Mouse (Mus musculus) v-Abl transformed pro-B cells (cell line): Measurements from ENCODE around the gene Gm43720.

Experiments
- in situ Hi-C, 2 experiments: fragments of 400-800 bp; cut with MboI; formaldehyde crosslinking; loops; one replicate each; pipeline ENCODE4 v1.15.1; 2025; ENCODE audit not compliant: unreplicated experiment in 2 of 2

Gene Gm43720

DNA sequence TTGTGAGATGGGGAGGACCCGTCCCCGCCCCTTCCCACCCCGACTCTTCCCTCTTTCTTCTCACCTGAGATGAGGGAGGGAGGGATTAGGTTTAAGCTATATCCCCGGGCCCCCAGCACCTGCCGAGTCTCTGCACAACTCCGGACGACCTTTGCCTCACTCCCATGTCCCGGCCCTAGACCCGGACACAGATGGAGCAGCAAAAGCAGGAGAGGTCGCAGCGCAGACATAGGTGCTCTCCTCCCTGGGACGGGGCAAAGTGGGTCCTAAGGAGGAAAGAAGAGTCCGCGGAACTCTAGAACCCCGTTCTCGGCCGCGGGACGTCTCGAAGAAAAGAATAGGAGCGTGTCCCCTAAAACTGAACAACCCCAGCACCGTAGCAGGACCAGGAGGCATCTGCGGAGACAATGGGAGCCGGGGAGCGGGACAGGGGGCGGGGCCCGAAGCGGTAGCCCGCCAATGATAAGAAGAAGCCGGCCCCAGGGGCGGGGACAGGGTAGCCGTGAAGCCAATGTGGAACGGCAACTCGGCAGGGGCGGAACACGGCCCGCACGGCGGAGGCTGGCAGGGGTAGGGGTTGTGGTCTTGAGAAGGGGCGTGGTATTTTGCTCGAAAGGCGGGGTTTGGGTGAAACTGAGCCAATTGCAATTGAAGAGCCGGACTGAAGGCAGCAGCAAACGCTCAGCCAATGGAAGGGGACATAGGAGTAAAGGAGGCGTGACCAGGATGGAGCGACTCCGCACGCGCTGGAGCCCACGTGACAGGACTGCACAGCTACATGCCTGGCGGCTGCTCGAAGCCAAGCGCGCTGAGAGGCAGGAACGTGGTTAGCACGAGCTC, at the start of gene Gm43720, which contains the start of the genes Gpc2 and Stag3:
Gm43720 (minus strand) TSS at position 374 of the 840 bp plus-strand sequence.
Gpc2 (minus strand) TSS at position 421 of the 840 bp plus-strand sequence.
Stag3 (plus strand) TSS at position 656 of the 840 bp plus-strand sequence.
- in situ Hi-C loops, result no loop called here

GRCm38 (mm10) chr5:138312795-138313194, 33.0 kb upstream of the Gm43720 start:
- in situ Hi-C loops, result no loop called here

GRCm38 (mm10) chr5:138299613-138300012, 19.9 kb upstream of the Gm43720 start:
- in situ Hi-C loops, result loop anchor here in 1 of 2 experiments (10.0 kb wide), 1 partner anchor 155 kb away; no protein-coding TSS in a partner anchor

- in situ Hi-C loops, result loop anchor here in 1 of 2 experiments (10.0 kb wide), 1 partner anchor 161 kb away; no protein-coding TSS in a partner anchor
These were observed 14.4 kb upstream of the Gm43720 start for GRCm38 (mm10) chr5:138294158-138294557.

DNA sequence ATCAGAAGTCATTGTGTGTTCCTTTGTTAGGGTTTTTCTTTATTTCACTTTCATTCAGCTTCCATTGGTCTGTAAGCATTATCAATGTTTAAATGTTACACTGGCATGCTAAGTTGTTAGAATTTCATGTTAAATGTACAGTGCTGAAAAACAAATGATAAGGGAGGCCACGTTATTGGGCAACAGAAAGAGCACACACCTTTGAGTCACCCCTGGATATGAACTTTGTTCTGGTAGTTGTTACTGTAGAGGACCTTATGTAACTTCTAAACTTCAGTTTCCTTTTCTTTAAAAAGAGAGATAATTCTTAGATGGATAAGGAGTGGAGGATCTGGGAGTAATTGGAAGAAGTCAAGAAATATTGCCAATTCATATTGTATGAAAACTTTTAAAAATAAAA, 11.9 kb upstream of the Gm43720 start:
- in situ Hi-C loops, result loop anchor here in 1 of 2 experiments (10.0 kb wide), 1 partner anchor 163 kb away; no protein-coding TSS in a partner anchor

- in situ Hi-C loops, result no loop called here
These were observed 8.1 kb upstream of the Gm43720 start for GRCm38 (mm10) chr5:138287861-138288260.

- in situ Hi-C loops, result no loop called here
These were observed 3.8 kb upstream of the Gm43720 start for GRCm38 (mm10) chr5:138283540-138283939.

- in situ Hi-C loops, result no loop called here
These were observed 2.0 kb upstream of the Gm43720 start for GRCm38 (mm10) chr5:138281798-138282197.

- in situ Hi-C loops, result no loop called here
These were observed 1.1 kb upstream of the Gm43720 start for GRCm38 (mm10) chr5:138280829-138281228.

GRCm38 (mm10) chr5:138280425-138280768, 639 bp upstream of the Gm43720 start:
- in situ Hi-C loops, result no loop called here

- in situ Hi-C loops, result no loop called here
These were observed 1.8 kb downstream of the Gm43720 start for GRCm38 (mm10) chr5:138277994-138278393.

DNA sequence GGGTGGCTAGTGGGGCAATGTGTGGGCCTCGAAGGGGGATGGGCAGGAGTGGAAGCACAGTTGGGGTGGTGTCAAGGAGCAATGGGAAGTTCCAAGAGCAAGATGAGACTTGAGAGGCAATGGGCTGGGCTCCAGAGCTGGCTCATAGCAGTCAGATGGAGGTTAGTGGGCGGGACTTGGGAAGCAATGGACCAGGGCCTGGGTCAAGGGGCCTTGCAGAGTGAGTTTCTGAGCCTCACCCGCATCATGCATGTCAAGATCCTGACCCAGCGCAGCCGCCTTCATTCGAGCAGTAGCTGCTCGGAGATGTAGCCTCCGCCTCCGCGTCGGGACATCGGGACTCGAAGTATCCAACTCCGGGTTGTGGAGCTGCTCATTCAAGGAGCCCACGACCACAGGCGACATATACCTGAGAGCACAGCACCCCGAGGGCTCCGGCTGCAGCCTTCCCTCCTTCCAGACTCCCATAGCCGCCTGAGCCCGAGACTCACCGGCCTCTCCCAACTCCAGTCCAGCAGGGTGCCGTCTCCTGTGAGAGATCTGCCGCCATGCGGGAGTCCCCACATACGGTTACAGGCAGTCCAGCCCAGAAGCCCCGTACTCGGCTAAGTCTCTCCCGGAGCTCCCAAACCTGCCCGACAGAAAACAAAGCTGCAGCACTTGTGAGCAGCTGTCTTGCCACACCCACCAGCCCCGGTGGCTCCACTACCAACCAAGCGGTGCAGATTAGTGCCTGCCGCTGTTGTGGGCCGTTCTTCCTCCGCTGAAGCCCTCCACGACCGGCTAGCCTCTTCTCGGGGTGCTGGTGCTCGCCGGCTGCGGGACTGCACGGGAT, 4.3 kb downstream of the Gm43720 start:
- in situ Hi-C loops, result no loop called here

DNA sequence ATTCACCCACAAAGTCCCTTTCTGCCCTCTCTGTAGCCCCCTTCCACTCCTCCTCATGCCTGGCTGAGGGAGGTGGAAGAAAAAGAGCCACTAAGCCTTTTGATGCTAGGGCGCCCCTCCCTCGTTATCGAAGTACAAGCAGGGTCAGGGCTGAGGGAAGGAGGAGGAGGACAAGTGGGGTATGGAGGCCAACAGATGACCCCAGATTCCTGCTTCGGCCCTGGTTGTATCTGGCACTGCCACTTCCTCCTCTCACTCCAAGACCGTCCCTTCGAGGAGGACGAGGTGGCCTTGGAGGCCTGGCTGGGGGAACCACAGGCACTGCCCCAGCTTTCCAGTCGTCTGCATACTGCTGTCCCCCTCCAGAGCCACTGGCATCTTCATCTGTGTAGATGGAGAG, 5.6 kb downstream of the Gm43720 start:
- in situ Hi-C loops, result no loop called here

DNA sequence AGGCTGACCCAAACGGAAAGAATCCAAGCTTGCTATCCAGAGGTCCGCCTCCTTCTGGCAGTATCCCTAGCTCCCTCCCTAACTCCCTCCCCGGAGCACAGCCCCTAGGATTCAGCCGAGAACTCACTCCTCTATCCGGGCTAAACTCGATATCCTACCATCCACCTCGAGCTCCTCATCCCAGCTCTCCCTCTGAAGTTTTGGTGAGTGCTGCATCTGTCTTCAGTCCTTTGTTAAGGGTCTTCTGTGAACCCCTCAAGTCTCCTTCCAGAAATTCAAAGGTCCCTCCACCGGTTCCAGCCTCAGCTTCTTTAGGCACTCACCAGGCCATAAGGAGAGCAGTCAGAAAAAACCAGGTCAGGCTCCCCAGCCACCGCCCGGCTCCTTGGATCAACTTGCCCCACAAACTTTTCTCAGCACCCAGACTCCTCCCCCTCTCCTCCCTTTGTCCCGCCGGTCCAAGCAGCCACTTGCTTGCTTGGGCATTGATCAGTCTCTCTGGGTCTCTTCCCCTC, 7.3 kb downstream of the Gm43720 start, which contains the start of gene Gal3st4:
Gal3st4 (minus strand) TSS at position 432 of the 515 bp plus-strand sequence.
- in situ Hi-C loops, result no loop called here

DNA sequence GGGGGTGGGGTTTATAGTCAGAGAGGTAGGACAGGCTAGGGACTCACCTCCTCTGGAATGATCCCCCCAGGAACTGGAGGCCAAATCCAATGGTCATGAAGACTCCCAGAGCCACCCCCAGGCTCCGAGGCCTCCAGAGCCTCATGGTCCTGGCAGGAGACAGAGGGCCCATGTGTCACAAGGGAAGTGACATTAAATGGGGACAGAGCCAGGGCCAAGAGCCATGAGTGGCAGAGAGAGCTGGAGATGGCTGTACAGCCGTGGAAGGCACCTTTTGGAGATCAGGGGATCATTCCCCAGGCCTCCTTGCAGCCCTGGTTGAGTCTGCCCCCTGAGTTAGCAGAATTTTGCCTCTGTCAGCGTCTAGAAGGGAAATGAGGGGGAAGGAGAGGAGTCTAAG, 8.5 kb downstream of the Gm43720 start:
- in situ Hi-C loops, result no loop called here

DNA sequence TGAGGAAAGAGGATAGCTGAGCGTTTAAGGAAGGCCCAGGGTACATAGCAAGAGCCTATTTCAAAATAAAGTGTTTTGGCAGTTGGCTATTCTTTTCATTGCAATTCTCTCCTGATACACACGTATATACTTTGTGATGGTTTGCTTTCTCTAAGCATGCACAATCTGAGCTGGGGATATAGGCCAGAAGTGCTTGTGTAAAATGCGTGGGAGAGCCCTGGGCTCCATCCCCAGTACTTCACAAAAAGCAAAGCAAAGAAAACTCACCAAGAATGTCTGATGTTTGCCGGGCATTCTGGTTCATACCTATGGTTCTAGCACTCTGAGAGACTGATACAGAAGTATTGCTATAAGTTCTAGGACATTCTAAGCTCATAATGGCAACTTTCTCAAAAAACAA, 10.8 kb downstream of the Gm43720 start:
- in situ Hi-C loops, result no loop called here

DNA sequence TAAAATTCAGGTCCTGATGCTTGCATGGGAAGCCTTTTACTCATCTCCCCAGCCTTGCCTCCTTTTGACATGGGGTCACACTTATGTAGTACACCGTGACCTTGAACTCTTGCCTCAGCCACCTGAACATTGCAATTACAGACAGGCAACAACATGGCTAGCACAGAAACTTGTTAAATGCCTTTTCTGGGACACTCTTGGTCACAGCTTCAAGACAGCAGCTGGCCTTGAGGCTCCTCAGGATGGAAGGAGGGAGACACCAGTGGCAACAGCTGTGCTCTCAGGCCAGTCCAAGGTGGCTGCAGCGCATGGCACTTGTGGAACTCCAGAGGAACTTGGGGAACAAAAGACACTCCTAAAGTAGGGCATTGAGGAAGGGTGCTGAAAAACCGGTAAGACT, 12.6 kb downstream of the Gm43720 start:
- in situ Hi-C loops, result no loop called here

DNA sequence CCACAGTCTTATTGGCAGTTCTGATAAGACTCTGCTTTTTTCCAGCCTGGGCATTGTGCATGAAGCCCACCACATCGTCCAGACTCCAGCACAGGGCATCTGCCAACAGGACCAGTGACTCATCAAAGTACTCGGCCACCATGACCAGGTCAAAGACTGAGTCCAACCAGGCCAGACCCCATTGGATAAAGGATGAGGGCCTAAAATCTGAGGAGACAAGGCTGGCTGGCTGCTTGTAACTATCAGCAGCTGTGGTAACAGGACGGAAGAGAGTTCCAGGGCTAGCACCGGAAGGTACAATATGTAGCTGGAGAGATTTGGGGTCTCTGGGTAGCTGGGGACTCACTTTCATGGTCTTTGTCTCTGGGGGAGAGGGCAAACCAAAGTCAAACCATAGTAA, 14.0 kb downstream of the Gm43720 start:
- in situ Hi-C loops, result no loop called here

- in situ Hi-C loops, result no loop called here
These were observed 15.6 kb downstream of the Gm43720 start for GRCm38 (mm10) chr5:138264207-138264578.

GRCm38 (mm10) chr5:138263260-138264206, 16.2 kb downstream of the Gm43720 start, which contains the start of gene BC037034:
Gene BC037034 (minus strand): TSS chr5:138264033.
- in situ Hi-C loops, result no loop called here
